Mouse (Mus musculus): Measurements from ENCODE around the gene Gtf3c5. TPM values are rescaled to one million over a fixed set of nuclear protein-coding genes. Genes with fewer than 3 reads are reported as not detected.
A peak's percentile ranks its signal among the peaks of the same experiment; 100 is the strongest.

Gene Gtf3c5
- polyA plus RNA-seq, 1 experiment from 2014 or later: 40.5 TPM

GRCm38 (mm10) chr2:28588574-28588973 lies 5.0 kb upstream of the Gtf3c5 start:
- Histone ChIP-seq H3K4me3 (ENCODE audit: low read depth, low read length) (no peak overlapping the region), H3K4me2 (no peak overlapping the region), H3K27ac (ENCODE audit: low read depth, low read length) (no peak overlapping the region), H3K27me3 (ENCODE audit: control insufficient read depth, insufficient read depth, low read length) (no peaks in the 10 kb centered on the region), H3K9ac (ENCODE audit: low read length) (no peak overlapping the region), H3K9me3 (ENCODE audit: control insufficient read depth, low read length) (no peaks in the 10 kb centered on the region), H3K4me1 (ENCODE audit: control insufficient read depth, insufficient read depth, low read length) (peaks cover under 1% of the 10 kb centered on the region; the same call in 1 of the 2 replicates), H3K36me3 (ENCODE audit: control insufficient read depth, insufficient read depth, low read length) (no peaks in the 10 kb centered on the region)
- DNase-seq (ENCODE audit: low spot score, missing footprints) (no peak), ATAC-seq (ENCODE audit: low FRiP score) (no peak)
- 19% methylated on average over 1 of the region's 1 CpGs for WGBS

- Histone ChIP-seq H3K4me2 (no peak overlapping the region), H3K4me1 (ENCODE audit: control insufficient read depth, insufficient read depth, low read length) (peaks cover 9% of the 10 kb centered on the region), H3K36me3 (ENCODE audit: control insufficient read depth, insufficient read depth, low read length) (no peaks in the 10 kb centered on the region; the same call in 1 of the 2 replicates), H3K9ac (ENCODE audit: low read length) (no peak overlapping the region), H3K9me3 (ENCODE audit: control insufficient read depth, low read length) (no peaks in the 10 kb centered on the region), H3K27me3 (ENCODE audit: control insufficient read depth, insufficient read depth, low read length) (no peaks in the 10 kb centered on the region), H3K27ac (ENCODE audit: low read depth, low read length) (no peak overlapping the region), H3K4me3 (ENCODE audit: low read depth, low read length) (no peak overlapping the region)
- ATAC-seq (ENCODE audit: low FRiP score): no peak
- no peak for DNase-seq (ENCODE audit: low spot score, missing footprints)
- whole genome bisulfite sequencing: 49% methylated on average over 2 of the region's 2 CpGs
Measured at GRCm38 (mm10) chr2:28585730-28586129, 2.2 kb upstream of the Gtf3c5 start.

GRCm38 (mm10) chr2:28585043-28585571 lies 1.6 kb upstream of the Gtf3c5 start:
- Histone ChIP-seq H3K27me3 (ENCODE audit: control insufficient read depth, insufficient read depth, low read length) (no peaks in the 10 kb centered on the region), H3K36me3 (ENCODE audit: control insufficient read depth, insufficient read depth, low read length) (no peaks in the 10 kb centered on the region; the same call in 1 of the 2 replicates), H3K9me3 (ENCODE audit: control insufficient read depth, low read length) (no peaks in the 10 kb centered on the region), H3K27ac (ENCODE audit: low read depth, low read length) (no peak overlapping the region), H3K9ac (ENCODE audit: low read length) (no peak overlapping the region), H3K4me1 (ENCODE audit: control insufficient read depth, insufficient read depth, low read length) (peaks cover 9% of the 10 kb centered on the region), H3K4me2 (no peak overlapping the region), H3K4me3 (ENCODE audit: low read depth, low read length) (no peak overlapping the region)
- 23% methylated on average over 6 of the region's 6 CpGs for WGBS
- ATAC-seq (ENCODE audit: low FRiP score) (no peak), DNase-seq (ENCODE audit: low spot score, missing footprints) (peak; percentile 97)

GRCm38 (mm10) chr2:28582647-28583353 lies 751 bp downstream of the Gtf3c5 start:
- WGBS: under 1% methylated on average over 56 of the region's 56 CpGs
- peak overlapping the region; percentile 81 for H3K27ac ChIP-seq (ENCODE audit: low read depth, low read length)
- peaks cover 7% of the 10 kb centered on the region; the same call in 1 of the 2 replicates for H3K36me3 ChIP-seq (ENCODE audit: control insufficient read depth, insufficient read depth, low read length)
- H3K27me3 ChIP-seq (ENCODE audit: control insufficient read depth, insufficient read depth, low read length): no peaks in the 10 kb centered on the region
- peak overlapping the region; percentile 64 for H3K4me2 ChIP-seq
- peaks cover 9% of the 10 kb centered on the region for H3K4me1 ChIP-seq (ENCODE audit: control insufficient read depth, insufficient read depth, low read length)
- ATAC-seq (ENCODE audit: low FRiP score) (peak; percentile 90), DNase-seq (ENCODE audit: low spot score, missing footprints) (peak; percentile 100)
- H3K9ac ChIP-seq (ENCODE audit: low read length): peak overlapping the region; percentile 84
- no peaks in the 10 kb centered on the region for H3K9me3 ChIP-seq (ENCODE audit: control insufficient read depth, low read length)
- H3K4me3 ChIP-seq (ENCODE audit: low read depth, low read length): peak overlapping the region; percentile 75

- Histone ChIP-seq H3K4me1 (ENCODE audit: control insufficient read depth, insufficient read depth, low read length) (peaks cover 5% of the 10 kb centered on the region), H3K27me3 (ENCODE audit: control insufficient read depth, insufficient read depth, low read length) (no peaks in the 10 kb centered on the region), H3K27ac (ENCODE audit: low read depth, low read length) (no peak overlapping the region), H3K4me2 (no peak overlapping the region), H3K9ac (ENCODE audit: low read length) (no peak overlapping the region), H3K4me3 (ENCODE audit: low read depth, low read length) (no peak overlapping the region), H3K36me3 (ENCODE audit: control insufficient read depth, insufficient read depth, low read length) (peaks cover 32% of the 10 kb centered on the region), H3K9me3 (ENCODE audit: control insufficient read depth, low read length) (no peaks in the 10 kb centered on the region)
- WGBS: 68% methylated on average over 5 of the region's 5 CpGs
- peak; percentile 79 for DNase-seq (ENCODE audit: low spot score, missing footprints)
- no peak for ATAC-seq (ENCODE audit: low FRiP score)
Measured at GRCm38 (mm10) chr2:28578003-28578402, 5.5 kb downstream of the Gtf3c5 start.

- Histone ChIP-seq H3K9me3 (ENCODE audit: control insufficient read depth, low read length) (no peaks in the 10 kb centered on the region), H3K4me2 (no peak overlapping the region), H3K4me1 (ENCODE audit: control insufficient read depth, insufficient read depth, low read length) (peaks cover 2% of the 10 kb centered on the region), H3K4me3 (ENCODE audit: low read depth, low read length) (no peak overlapping the region), H3K9ac (ENCODE audit: low read length) (no peak overlapping the region), H3K27ac (ENCODE audit: low read depth, low read length) (no peak overlapping the region), H3K36me3 (ENCODE audit: control insufficient read depth, insufficient read depth, low read length) (peaks cover 40% of the 10 kb centered on the region), H3K27me3 (ENCODE audit: control insufficient read depth, insufficient read depth, low read length) (no peaks in the 10 kb centered on the region)
- DNase-seq (ENCODE audit: low spot score, missing footprints) (no peak), ATAC-seq (ENCODE audit: low FRiP score) (no peak)
- WGBS: 93% methylated on average over 3 of the region's 3 CpGs
Measured at GRCm38 (mm10) chr2:28576815-28577214, 6.7 kb downstream of the Gtf3c5 start.

- Histone ChIP-seq H3K27ac (ENCODE audit: low read depth, low read length) (no peak overlapping the region), H3K36me3 (ENCODE audit: control insufficient read depth, insufficient read depth, low read length) (peaks cover 47% of the 10 kb centered on the region), H3K4me1 (ENCODE audit: control insufficient read depth, insufficient read depth, low read length) (no peaks in the 10 kb centered on the region), H3K4me2 (no peak overlapping the region), H3K4me3 (ENCODE audit: low read depth, low read length) (no peak overlapping the region), H3K9me3 (ENCODE audit: control insufficient read depth, low read length) (no peaks in the 10 kb centered on the region), H3K27me3 (ENCODE audit: control insufficient read depth, insufficient read depth, low read length) (no peaks in the 10 kb centered on the region), H3K9ac (ENCODE audit: low read length) (no peak overlapping the region)
- ATAC-seq (ENCODE audit: low FRiP score): no peak
- WGBS: 87% methylated on average over 4 of the region's 4 CpGs
- DNase-seq (ENCODE audit: low spot score, missing footprints): no peak
Measured at GRCm38 (mm10) chr2:28575341-28575740, 8.2 kb downstream of the Gtf3c5 start.

- Histone ChIP-seq H3K9me3 (ENCODE audit: control insufficient read depth, low read length) (no peaks in the 10 kb centered on the region), H3K27ac (ENCODE audit: low read depth, low read length) (no peak overlapping the region), H3K4me1 (ENCODE audit: control insufficient read depth, insufficient read depth, low read length) (no peaks in the 10 kb centered on the region), H3K4me2 (no peak overlapping the region), H3K9ac (ENCODE audit: low read length) (no peak overlapping the region), H3K36me3 (ENCODE audit: control insufficient read depth, insufficient read depth, low read length) (peaks cover 42% of the 10 kb centered on the region), H3K27me3 (ENCODE audit: control insufficient read depth, insufficient read depth, low read length) (no peaks in the 10 kb centered on the region), H3K4me3 (ENCODE audit: low read depth, low read length) (no peak overlapping the region)
- 62% methylated on average over 2 of the region's 3 CpGs for WGBS
- DNase-seq (ENCODE audit: low spot score, missing footprints) (no peak), ATAC-seq (ENCODE audit: low FRiP score) (no peak)
Measured at GRCm38 (mm10) chr2:28569903-28570302, 13.6 kb downstream of the Gtf3c5 start.

- no peaks in the 10 kb centered on the region for H3K9me3 ChIP-seq (ENCODE audit: control insufficient read depth, low read length)
- no peak for DNase-seq (ENCODE audit: low spot score, missing footprints)
- H3K9ac ChIP-seq (ENCODE audit: low read length): no peak overlapping the region
- peaks cover 24% of the 10 kb centered on the region; the same call in 1 of the 2 replicates for H3K36me3 ChIP-seq (ENCODE audit: control insufficient read depth, insufficient read depth, low read length)
- H3K4me2 ChIP-seq: no peak overlapping the region
- no peak for ATAC-seq (ENCODE audit: low FRiP score)
- H3K27ac ChIP-seq (ENCODE audit: low read depth, low read length): no peak overlapping the region
- no peak overlapping the region for H3K4me3 ChIP-seq (ENCODE audit: low read depth, low read length)
- 68% methylated on average over 5 of the region's 5 CpGs for WGBS
- no peaks in the 10 kb centered on the region for H3K4me1 ChIP-seq (ENCODE audit: control insufficient read depth, insufficient read depth, low read length)
- H3K27me3 ChIP-seq (ENCODE audit: control insufficient read depth, insufficient read depth, low read length): no peaks in the 10 kb centered on the region
Measured at GRCm38 (mm10) chr2:28566545-28566944, 17.0 kb downstream of the Gtf3c5 start.

Measured in midbrain, embryonic 11.5 days (tissue).